In genomic region chr11:8534893-8535292, GRCm38 (mm10) we compare ENCODE assay signal across 8 mouse cellular contexts.
A peak's percentile ranks its signal among the peaks of the same experiment; 100 is the strongest.
DNase-seq lines count a peak whose midpoint lies in the region; ATAC-seq and TF ChIP-seq lines count a peak whose summit lies in the region.

No protein-coding gene starts in this region.

- no peak for ATAC-seq in liver, embryonic 12.5 days
- ATAC-seq in limb, embryonic 13.5 days (ENCODE audit: low FRiP score, low read depth) = peak; percentile 42; the same call in 1 of the 2 replicates
- ATAC-seq in neural tube, embryonic 11.5 days (ENCODE audit: insufficient read depth, low FRiP score, low TSS enrichment) = no peak; the same call in 1 of the 2 replicates
- ATAC-seq in stomach, postnatal 0 days (ENCODE audit: low FRiP score, low TSS enrichment) = peak; percentile 72

- peak; percentile 94 for TF ChIP-seq CTCF in stomach, postnatal 0 days (IDR thresholded peaks at IDR 0.05; ENCODE audit: low read depth)

- 17% methylated on average over 4 of the region's 4 CpGs for WGBS in liver, embryonic 12.5 days (ENCODE audit: insufficient replicate concordance)
- WGBS in limb, embryonic 13.5 days = 25% methylated on average over 4 of the region's 4 CpGs
- whole genome bisulfite sequencing in neural tube, embryonic 11.5 days = 28% methylated on average over 4 of the region's 4 CpGs
- WGBS in stomach, postnatal 0 days = 23% methylated on average over 4 of the region's 4 CpGs

- no peak overlapping the region for H3K4me2 ChIP-seq in liver, embryonic 12.5 days
- no peak overlapping the region for H3K4me2 ChIP-seq in limb, embryonic 13.5 days (replicated peaks)
- H3K4me2 ChIP-seq in neural tube, embryonic 11.5 days (ENCODE audit: low read depth) = no peak overlapping the region
- H3K4me2 ChIP-seq in stomach, postnatal 0 days (replicated peaks; ENCODE audit: low read depth) = no peak overlapping the region

- no peak for TF ChIP-seq EP300 in stomach, postnatal 0 days (optimal IDR thresholded peaks at IDR 0.05)

- no peaks in the 10 kb centered on the region for H3K9me3 ChIP-seq in liver, embryonic 12.5 days (replicated peaks)
- no peaks in the 10 kb centered on the region for H3K9me3 ChIP-seq in limb, embryonic 13.5 days
- H3K9me3 ChIP-seq in neural tube, embryonic 11.5 days (ENCODE audit: control insufficient read depth, low read length) = no peaks in the 10 kb centered on the region
- no peaks in the 10 kb centered on the region for H3K9me3 ChIP-seq in stomach, postnatal 0 days (ENCODE audit: control insufficient read depth, low read length)

- H3K4me1 ChIP-seq in liver, embryonic 12.5 days = no peaks in the 10 kb centered on the region
- H3K4me1 ChIP-seq in limb, embryonic 13.5 days = peaks cover 22% of the 10 kb centered on the region
- H3K4me1 ChIP-seq in neural tube, embryonic 11.5 days (ENCODE audit: control insufficient read depth, insufficient read depth, low read length) = no peaks in the 10 kb centered on the region
- H3K4me1 ChIP-seq in stomach, postnatal 0 days (replicated peaks; ENCODE audit: control insufficient read depth, insufficient read depth) = no peaks in the 10 kb centered on the region

- no peak overlapping the region for H3K9ac ChIP-seq in liver, embryonic 12.5 days
- H3K9ac ChIP-seq in limb, embryonic 13.5 days = no peak overlapping the region
- no peak overlapping the region for H3K9ac ChIP-seq in neural tube, embryonic 11.5 days (ENCODE audit: low read length)
- no peak overlapping the region for H3K9ac ChIP-seq in stomach, postnatal 0 days (ENCODE audit: low read length)

- H3K4me3 ChIP-seq in liver, embryonic 12.5 days = no peak overlapping the region
- no peak overlapping the region for H3K4me3 ChIP-seq in limb, embryonic 13.5 days
- no peak overlapping the region for H3K4me3 ChIP-seq in neural tube, embryonic 11.5 days (ENCODE audit: low read depth, low read length)
- H3K4me3 ChIP-seq in stomach, postnatal 0 days (ENCODE audit: low read depth, low read length) = no peak overlapping the region

- H3K27ac ChIP-seq in liver, embryonic 12.5 days = no peak overlapping the region
- H3K27ac ChIP-seq in limb, embryonic 13.5 days = no peak overlapping the region
- no peak overlapping the region for H3K27ac ChIP-seq in neural tube, embryonic 11.5 days (ENCODE audit: low read depth, low read length)
- no peak overlapping the region for H3K27ac ChIP-seq in stomach, postnatal 0 days (replicated peaks)

- no peaks in the 10 kb centered on the region for H3K27me3 ChIP-seq in liver, embryonic 12.5 days (replicated peaks)
- no peaks in the 10 kb centered on the region for H3K27me3 ChIP-seq in limb, embryonic 13.5 days
- H3K27me3 ChIP-seq in neural tube, embryonic 11.5 days (ENCODE audit: control insufficient read depth, insufficient read depth, low read length) = no peaks in the 10 kb centered on the region
- no peaks in the 10 kb centered on the region for H3K27me3 ChIP-seq in stomach, postnatal 0 days (ENCODE audit: control insufficient read depth, insufficient read depth, low read length)

- peak; percentile 61 for DNase-seq in liver
- peak; percentile 27 for DNase-seq in cerebellum, adult 9-11 months
- peak; percentile 33 to 60 for DNase-seq in frontal cortex, postnatal 14 days (ENCODE audit: low spot score in 2 of 2)
- DNase-seq in kidney, adult 9 months = peak; percentile 75
- peak; percentile 65 for DNase-seq in neural tube, embryonic 11.5 days (ENCODE audit: low spot score)
- DNase-seq in stomach, postnatal 0 days (ENCODE audit: low spot score) = peak; percentile 80

- peaks cover 4% of the 10 kb centered on the region; the same call in 1 of the 2 replicates for H3K36me3 ChIP-seq in liver, embryonic 12.5 days
- peaks cover 82% of the 10 kb centered on the region for H3K36me3 ChIP-seq in limb, embryonic 13.5 days
- no peaks in the 10 kb centered on the region for H3K36me3 ChIP-seq in neural tube, embryonic 11.5 days (ENCODE audit: control insufficient read depth, insufficient read depth, low read length)
- peaks cover 7% of the 10 kb centered on the region; the same call in 1 of the 2 replicates for H3K36me3 ChIP-seq in stomach, postnatal 0 days (ENCODE audit: control insufficient read depth, insufficient read depth, low read length)

Comparison
In these comparisons a context has a peak if more than half of its experiments do, and no peak if none do; other contexts are left out.
1. DNase-seq: peak in every context shown above with its lines; median percentile 80 in stomach, postnatal 0 days; 75 in kidney, adult 9 months; 65 in neural tube, embryonic 11.5 days; 61 in liver; 46 in frontal cortex, postnatal 14 days; 27 in cerebellum, adult 9-11 months.
2. ATAC-seq: peak in limb, embryonic 13.5 days (single experiment) and stomach, postnatal 0 days (single experiment); none in liver, embryonic 12.5 days (single experiment) and neural tube, embryonic 11.5 days (single experiment).